Mouse (Mus musculus) forebrain, embryonic 16.5 days (tissue): ENCODE results near the gene Stpg2. TPM values are rescaled to one million over a fixed set of nuclear protein-coding genes. Genes with fewer than 3 reads are reported as not detected.
"Not testable (repeated sequence)": the region's sequence is repeated elsewhere in the genome, so short reads cannot be mapped to it uniquely, and the experiment has no call there.

Experiments
- ATAC-seq: fragments of 200-750 bp; cut with Nextera tagmentation; 2 replicates; pipeline ENCODE4 v1.8.0; 2017; ENCODE audit warnings: mild to moderate bottlenecking, moderate library complexity
- H3K27ac ChIP-seq: fragments of 300-500 bp; sonication (generic); 2 replicates; pipeline ENCODE4 v1.5.1; 2014; ENCODE audit warnings: low read length, control low read depth
- H3K27me3 ChIP-seq: fragments of 300-500 bp; sonication (generic); replicated peaks from 2 replicates; pipeline ENCODE4 v1.6.1; 2014; ENCODE audit warnings: low read length; ENCODE audit not compliant: control insufficient read depth, insufficient read depth
- H3K36me3 ChIP-seq: fragments of 300-500 bp; sonication (generic); 2 replicates; pipeline ENCODE4 v1.6.1; 2014; ENCODE audit not compliant: control insufficient read depth, insufficient read depth
- H3K4me1 ChIP-seq: fragments of 300-500 bp; sonication (generic); replicated peaks from 2 replicates; pipeline ENCODE4 v1.6.1; 2014; ENCODE audit warnings: low read length; ENCODE audit not compliant: control insufficient read depth, insufficient read depth
- H3K4me2 ChIP-seq: fragments of 300-500 bp; sonication (generic); 2 replicates; pipeline ENCODE4 v1.6.1; 2014; ENCODE audit warnings: mild to moderate bottlenecking, low read length, control low read depth
- H3K4me3 ChIP-seq: fragments of 300-500 bp; sonication (generic); replicated peaks from 2 replicates; pipeline ENCODE4 v1.5.1; 2014; ENCODE audit warnings: mild to moderate bottlenecking, low read length, control low read depth
- H3K9ac ChIP-seq: fragments of 300-500 bp; sonication (generic); replicated peaks from 2 replicates; pipeline ENCODE4 v1.6.1; 2014; ENCODE audit warnings: low read depth, low read length, control low read depth
- H3K9me3 ChIP-seq: fragments of 300-500 bp; sonication (generic); 2 replicates; pipeline ENCODE4 v1.6.1; 2016; ENCODE audit warnings: low read length; ENCODE audit not compliant: control insufficient read depth
- WGBS: fragments of 180-500 bp; shearing (Covaris S2); extraction: QIAGEN DNeasy Blood & Tissue Kit; methylation state at CpG from one replicate; pipeline ENCODE4 v1.1.7; 2014; 5-methylcytosine and 5-hydroxymethylcytosine counted together
- polyA plus RNA-seq: library from polyadenylated mRNA; unstranded; fragments of >200 nt; fragmentation: Nextera tagmentation; extraction: Ambion mirVana; gene quantifications from 2 replicates; pipeline ENCODE4 v1.2.1, GENCODE M21; 2015

Stpg2 gene
- polyA plus RNA-seq, 1 experiment from 2014 or later, result not detected

DNA sequence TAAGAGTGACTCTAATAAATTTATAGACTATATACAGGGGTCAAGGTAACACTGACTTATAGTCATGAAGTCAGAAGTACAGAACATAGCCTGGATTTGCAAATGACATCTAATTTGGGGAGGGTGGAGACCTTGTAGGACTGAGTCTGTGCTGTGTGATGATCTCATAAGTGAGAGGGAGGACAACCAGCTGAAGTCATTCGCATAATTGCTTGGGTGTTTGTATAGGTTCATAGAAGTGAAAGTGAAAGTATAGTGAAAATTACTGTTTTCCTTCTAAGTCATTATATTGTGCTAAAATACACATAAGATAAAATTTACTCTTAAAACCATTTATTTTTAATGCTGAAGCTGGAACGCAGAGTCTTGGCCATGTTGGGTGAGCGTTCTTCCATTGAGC lies 459.6 kb downstream of the Stpg2 start:
- WGBS, result 97% methylated on average over 3 of the region's 3 CpGs
- Histone ChIP-seq H3K27ac (no peak overlapping the region), H3K27me3 (no peaks in the 10 kb centered on the region), H3K4me3 (no peak overlapping the region), H3K4me1 (no peaks in the 10 kb centered on the region), H3K9ac (no peak overlapping the region), H3K36me3 (no peaks in the 10 kb centered on the region), H3K9me3 (no peaks in the 10 kb centered on the region), H3K4me2 (no peak overlapping the region)
- ATAC-seq, result no peak

DNA sequence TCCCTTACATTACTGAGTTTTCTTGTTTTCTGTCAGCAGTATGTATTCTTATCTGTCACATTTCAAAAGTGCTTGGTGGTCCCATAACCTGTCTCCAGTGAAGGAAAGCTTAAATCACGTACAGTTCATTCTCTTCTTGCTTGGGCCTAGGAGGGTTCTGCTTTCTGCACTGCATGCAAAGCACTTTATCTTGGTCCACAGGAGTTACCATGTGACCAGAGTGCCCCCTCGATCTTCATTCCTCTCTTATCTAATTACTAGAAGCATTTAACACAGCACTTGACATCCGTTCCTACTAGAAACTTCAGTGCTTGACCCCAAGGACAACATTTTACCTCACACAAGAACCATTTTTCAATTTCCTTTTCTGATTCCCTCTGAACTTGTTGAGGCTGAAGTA lies 470.7 kb downstream of the Stpg2 start:
- Histone ChIP-seq H3K4me2 (no peak overlapping the region), H3K36me3 (no peaks in the 10 kb centered on the region), H3K4me1 (no peaks in the 10 kb centered on the region), H3K4me3 (no peak overlapping the region), H3K9me3 (no peaks in the 10 kb centered on the region), H3K9ac (no peak overlapping the region), H3K27ac (no peak overlapping the region), H3K27me3 (no peaks in the 10 kb centered on the region)
- no peak for ATAC-seq
- 77% methylated on average over 3 of the region's 3 CpGs for WGBS

DNA sequence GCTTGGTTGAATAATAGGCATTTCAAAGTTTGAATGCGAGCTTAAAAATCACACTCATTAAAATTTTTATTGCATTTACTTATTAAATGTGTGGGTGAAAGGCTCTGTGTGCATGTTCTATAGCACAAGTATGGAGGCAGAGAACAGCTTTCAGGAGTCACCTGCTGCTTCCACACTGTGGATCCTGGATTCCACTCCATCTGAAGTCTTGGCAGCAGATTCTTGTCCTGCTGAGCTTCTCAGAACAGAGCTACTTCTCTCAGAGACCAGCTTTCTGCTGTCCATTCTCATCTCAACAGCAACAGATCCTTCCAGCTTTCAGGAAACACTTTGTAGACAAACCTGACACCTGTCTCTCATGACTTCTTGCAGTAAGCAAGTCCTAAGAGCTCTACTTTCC lies 471.2 kb downstream of the Stpg2 start:
- Histone ChIP-seq H3K9ac (no peak overlapping the region), H3K9me3 (no peaks in the 10 kb centered on the region), H3K27me3 (no peaks in the 10 kb centered on the region), H3K27ac (no peak overlapping the region), H3K4me3 (no peak overlapping the region), H3K36me3 (no peaks in the 10 kb centered on the region), H3K4me1 (no peaks in the 10 kb centered on the region), H3K4me2 (no peak overlapping the region)
- WGBS, result 84% methylated on average over 1 of the region's 1 CpGs
- ATAC-seq, result no peak

DNA sequence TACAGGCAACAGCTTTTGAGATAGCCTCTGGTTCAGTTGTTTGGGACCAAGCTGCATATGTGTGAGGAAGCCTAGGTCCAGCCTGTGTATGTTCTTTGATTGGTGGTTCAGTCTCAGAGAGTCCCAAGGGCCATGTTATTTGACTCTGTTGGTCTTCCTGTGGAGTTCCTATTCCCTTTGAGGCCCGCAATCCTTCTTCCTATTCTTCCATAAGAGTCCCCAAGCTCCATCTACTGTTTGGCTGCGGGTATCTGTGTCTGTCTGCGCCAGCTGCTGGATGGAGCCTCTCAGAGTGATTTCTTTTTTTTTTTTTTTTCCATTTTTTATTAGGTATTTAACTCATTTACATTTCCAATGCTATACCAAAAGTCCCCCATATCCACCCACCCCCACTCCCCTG lies 498.7 kb downstream of the Stpg2 start:
- not testable (repeated sequence) for H3K36me3 ChIP-seq, H3K27ac ChIP-seq, H3K4me3 ChIP-seq, H3K9ac ChIP-seq, H3K4me2 ChIP-seq, ATAC-seq, H3K9me3 ChIP-seq, H3K4me1 ChIP-seq, H3K27me3 ChIP-seq
- WGBS, result 96% methylated on average over 3 of the region's 3 CpGs

DNA sequence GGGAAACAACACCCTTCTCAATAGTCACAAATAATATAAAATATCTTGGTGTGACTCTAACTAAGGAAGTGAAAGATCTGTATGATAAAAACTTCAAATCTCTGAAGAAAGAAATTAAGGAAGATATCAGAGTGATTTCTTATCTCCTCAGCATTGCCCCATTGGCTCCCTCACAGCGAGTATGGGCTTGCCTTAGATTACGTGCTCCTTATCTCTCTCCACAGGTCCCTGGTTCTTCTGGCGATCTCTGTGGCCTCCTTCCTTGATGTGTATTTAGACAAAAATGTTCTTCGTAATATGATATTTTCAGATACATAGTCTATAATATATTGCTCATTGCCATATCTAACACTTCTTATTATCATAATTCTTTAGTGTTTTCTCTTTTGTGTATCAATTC lies 501.9 kb downstream of the Stpg2 start:
- WGBS, result 93% methylated on average over 4 of the region's 4 CpGs
- ATAC-seq, result not testable (repeated sequence)

DNA sequence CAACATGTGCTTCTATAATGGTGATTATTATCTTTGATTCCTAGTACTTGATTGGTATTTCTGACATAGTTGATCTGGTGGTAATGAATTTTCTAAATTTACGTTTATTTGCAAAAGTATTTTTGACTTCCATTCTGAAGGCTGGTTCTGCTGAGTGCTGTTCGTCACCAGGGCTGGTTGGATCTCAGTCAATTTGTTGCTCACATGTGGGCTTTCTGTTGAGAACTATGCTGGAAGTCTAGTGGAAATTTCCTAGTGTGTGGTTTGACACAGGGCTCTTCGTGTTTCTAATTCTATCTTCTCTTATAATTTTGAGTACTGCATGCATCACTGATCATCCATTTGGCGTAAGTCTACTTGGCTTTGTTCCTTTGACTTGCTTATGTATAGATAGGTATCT lies 504.3 kb downstream of the Stpg2 start:
- WGBS, result 77% methylated on average over 4 of the region's 4 CpGs
- H3K9me3 ChIP-seq, result no peaks in the 10 kb centered on the region
- ATAC-seq, result no peak
- H3K4me1 ChIP-seq, result no peaks in the 10 kb centered on the region
- no peak overlapping the region for H3K9ac ChIP-seq
- H3K27ac ChIP-seq, result no peak overlapping the region
- no peak overlapping the region for H3K4me3 ChIP-seq
- H3K36me3 ChIP-seq, result no peaks in the 10 kb centered on the region
- H3K4me2 ChIP-seq, result no peak overlapping the region
- no peaks in the 10 kb centered on the region for H3K27me3 ChIP-seq

More for the DNA sequence above, 501.9 kb downstream of the Stpg2 start:
- H3K4me2 ChIP-seq, H3K4me3 ChIP-seq, H3K27ac ChIP-seq, H3K4me1 ChIP-seq, H3K9ac ChIP-seq, H3K9me3 ChIP-seq, H3K27me3 ChIP-seq, H3K36me3 ChIP-seq: not testable (repeated sequence)

DNA sequence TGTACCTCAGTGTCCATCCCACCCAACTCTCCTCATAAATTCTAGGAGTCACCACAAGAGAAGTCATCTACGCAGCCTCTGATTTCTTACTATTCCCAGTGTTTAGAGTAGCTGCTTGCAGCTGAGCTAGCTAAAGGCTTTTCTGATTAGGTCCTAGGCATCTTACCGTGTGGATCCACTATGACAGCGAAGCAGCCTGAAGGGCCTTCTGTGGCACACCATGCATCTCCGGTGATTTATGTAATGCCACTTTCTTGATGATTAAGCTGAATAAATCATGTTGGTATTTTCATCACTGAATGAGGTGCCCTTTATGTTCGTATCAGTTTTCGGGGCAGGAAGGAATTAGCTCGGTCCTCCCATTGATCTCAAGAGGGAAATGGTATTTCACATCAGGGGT lies 523.3 kb downstream of the Stpg2 start:
- Histone ChIP-seq H3K9me3 (no peaks in the 10 kb centered on the region; the same call in 1 of the 2 replicates), H3K4me2 (no peak overlapping the region), H3K27ac (no peak overlapping the region), H3K4me1 (no peaks in the 10 kb centered on the region), H3K27me3 (no peaks in the 10 kb centered on the region), H3K36me3 (no peaks in the 10 kb centered on the region), H3K9ac (no peak overlapping the region), H3K4me3 (no peak overlapping the region)
- ATAC-seq, result no peak
- WGBS, result 80% methylated on average over 7 of the region's 7 CpGs

DNA sequence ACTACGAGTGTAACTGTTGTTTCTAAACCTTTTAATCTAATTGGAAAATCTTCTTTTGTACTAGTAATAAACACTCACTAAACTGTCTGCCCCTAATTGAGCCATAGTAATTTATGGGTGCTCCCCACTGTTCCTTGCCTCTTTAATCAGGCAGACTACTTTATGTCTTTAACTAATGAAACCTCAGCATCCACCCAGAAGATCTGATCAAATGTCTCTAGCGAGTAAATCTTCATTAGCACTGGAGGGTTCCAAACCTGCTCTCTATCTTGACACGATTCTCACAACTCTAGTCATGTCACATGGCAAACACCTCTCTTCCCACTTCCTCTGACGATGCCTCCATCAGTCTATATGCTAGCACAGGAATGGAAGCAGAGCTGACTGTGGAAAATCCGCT lies 523.8 kb downstream of the Stpg2 start:
- H3K9ac ChIP-seq, result no peak overlapping the region
- 64% methylated on average over 5 of the region's 5 CpGs for WGBS
- no peak overlapping the region for H3K4me2 ChIP-seq
- no peaks in the 10 kb centered on the region; the same call in 1 of the 2 replicates for H3K9me3 ChIP-seq
- H3K4me3 ChIP-seq, result no peak overlapping the region
- no peaks in the 10 kb centered on the region for H3K27me3 ChIP-seq
- H3K4me1 ChIP-seq, result no peaks in the 10 kb centered on the region
- H3K36me3 ChIP-seq, result no peaks in the 10 kb centered on the region
- no peak overlapping the region for H3K27ac ChIP-seq
- ATAC-seq, result no peak

DNA sequence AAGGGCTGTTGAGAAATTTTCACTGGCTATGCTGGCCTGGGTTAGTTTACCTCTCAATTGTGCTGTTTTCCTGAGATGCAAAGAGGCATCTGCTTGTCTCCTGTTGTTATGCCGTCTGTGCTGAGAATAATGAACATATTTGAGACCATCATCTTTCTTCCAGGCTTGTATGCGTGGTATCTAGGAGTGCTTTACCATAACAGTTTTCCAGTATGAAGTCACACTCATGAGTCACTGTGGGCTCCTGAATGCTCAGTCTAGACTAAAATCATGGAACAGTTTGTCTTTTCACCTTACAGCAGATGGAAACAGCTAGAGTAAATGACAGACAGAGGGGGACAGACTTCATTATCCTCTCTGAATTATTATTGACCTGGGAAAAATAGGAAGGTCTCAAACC lies 527.7 kb downstream of the Stpg2 start:
- ATAC-seq, result no peak
- H3K9ac ChIP-seq, result no peak overlapping the region
- no peaks in the 10 kb centered on the region for H3K4me1 ChIP-seq
- H3K9me3 ChIP-seq, result no peaks in the 10 kb centered on the region
- H3K36me3 ChIP-seq, result no peaks in the 10 kb centered on the region
- H3K4me3 ChIP-seq, result no peak overlapping the region
- H3K27ac ChIP-seq, result no peak overlapping the region
- H3K4me2 ChIP-seq, result no peak overlapping the region
- H3K27me3 ChIP-seq, result no peaks in the 10 kb centered on the region
- 89% methylated on average over 2 of the region's 2 CpGs for WGBS

DNA sequence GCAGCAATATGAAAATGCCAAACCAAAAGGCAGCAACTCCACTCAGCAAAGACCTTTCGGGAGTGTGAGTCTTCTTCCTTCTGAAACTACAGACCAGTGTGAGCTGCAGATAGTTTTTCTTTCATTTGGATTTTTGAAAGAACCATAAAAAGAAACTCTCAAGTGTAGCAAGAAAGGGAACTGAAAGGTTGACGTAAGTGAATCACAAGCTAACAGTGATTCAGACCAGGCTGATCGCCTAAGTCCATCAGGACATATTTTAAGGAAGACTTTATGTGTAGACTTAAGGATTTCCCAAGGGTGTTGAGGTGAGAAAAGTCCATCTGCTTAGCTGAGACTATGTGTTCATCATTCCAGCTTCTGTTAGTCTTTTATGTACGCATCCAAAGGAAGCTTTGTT lies 533.9 kb downstream of the Stpg2 start:
- ATAC-seq, result no peak
- no peaks in the 10 kb centered on the region for H3K4me1 ChIP-seq
- 95% methylated on average over 4 of the region's 4 CpGs for WGBS
- no peak overlapping the region for H3K4me3 ChIP-seq
- H3K4me2 ChIP-seq, result no peak overlapping the region
- no peaks in the 10 kb centered on the region for H3K9me3 ChIP-seq
- no peaks in the 10 kb centered on the region for H3K27me3 ChIP-seq
- no peaks in the 10 kb centered on the region for H3K36me3 ChIP-seq
- H3K9ac ChIP-seq, result no peak overlapping the region
- H3K27ac ChIP-seq, result no peak overlapping the region
